Mouse (Mus musculus) heart, embryonic 13.5 days (tissue): ENCODE data around the gene Nufip1. TPM values are rescaled to one million over a fixed set of nuclear protein-coding genes. Genes with fewer than 3 reads are reported as not detected.

Experiments
- ATAC-seq: fragments of 200-750 bp; cut with Nextera tagmentation; 2 replicates; pipeline ENCODE4 v1.8.0; 2017; ENCODE audit warnings: moderate TSS enrichment; ENCODE audit not compliant: insufficient number of reproducible peaks, low FRiP score, low TSS enrichment; ENCODE audit errors: extremely low read depth
- H3K27ac ChIP-seq: fragments of 300-500 bp; sonication (generic); replicated peaks from 2 replicates; pipeline ENCODE4 v1.5.1; 2015; ENCODE audit warnings: moderate library complexity, mild to moderate bottlenecking, inconsistent platforms
- H3K27me3 ChIP-seq: fragments of 300-500 bp; sonication (generic); replicated peaks from 2 replicates; pipeline ENCODE4 v1.6.1; 2015; ENCODE audit warnings: mild to moderate bottlenecking, inconsistent platforms
- H3K36me3 ChIP-seq: fragments of 300-500 bp; sonication (generic); 2 replicates; pipeline ENCODE4 v1.6.1; 2015; ENCODE audit warnings: mild to moderate bottlenecking, inconsistent platforms
- H3K4me1 ChIP-seq: fragments of 300-500 bp; sonication (generic); 2 replicates; pipeline ENCODE4 v1.6.1; 2015; ENCODE audit warnings: inconsistent platforms
- H3K4me2 ChIP-seq: fragments of 300-500 bp; sonication (generic); 2 replicates; pipeline ENCODE4 v1.6.1; 2015; ENCODE audit warnings: inconsistent platforms, mild to moderate bottlenecking, moderate library complexity
- H3K4me3 ChIP-seq: fragments of 300-500 bp; sonication (generic); 2 replicates; pipeline ENCODE4 v1.5.1; 2015; ENCODE audit warnings: moderate library complexity, mild to moderate bottlenecking, inconsistent platforms
- H3K9ac ChIP-seq: fragments of 300-500 bp; sonication (generic); 2 replicates; pipeline ENCODE4 v1.6.1; 2015; ENCODE audit warnings: inconsistent platforms, mild to moderate bottlenecking, moderate library complexity
- H3K9me3 ChIP-seq: fragments of 300-500 bp; sonication (generic); 2 replicates; pipeline ENCODE4 v1.6.1; 2016; ENCODE audit warnings: inconsistent platforms
- WGBS: fragments of 180-500 bp; shearing (Covaris S2); methylation state at CpG from one replicate; pipeline ENCODE4 v1.1.7; 2015; ENCODE audit warnings: mixed read lengths; 5-methylcytosine and 5-hydroxymethylcytosine counted together
- polyA plus RNA-seq: library from polyadenylated mRNA; unstranded; fragments of >200 nt; fragmentation: Nextera tagmentation; extraction: Ambion mirVana; gene quantifications from 2 replicates; pipeline ENCODE4 v1.2.1, GENCODE M21; 2015

Gene Nufip1
- polyA plus RNA-seq, 1 experiment from 2014 or later, result 9.7 TPM

GRCm38 (mm10) chr14:76185358-76185757 lies 74.7 kb downstream of the Nufip1 start:
- Histone ChIP-seq H3K36me3 (no peaks in the 10 kb centered on the region), H3K9me3 (no peaks in the 10 kb centered on the region), H3K27me3 (no peaks in the 10 kb centered on the region), H3K9ac (no peak overlapping the region), H3K27ac (no peak overlapping the region), H3K4me2 (no peak overlapping the region), H3K4me1 (peaks cover 11% of the 10 kb centered on the region), H3K4me3 (no peak overlapping the region)
- WGBS, result 74% methylated on average over 5 of the region's 5 CpGs
- no peak for ATAC-seq

- H3K9me3 ChIP-seq, result no peaks in the 10 kb centered on the region
- H3K9ac ChIP-seq, result no peak overlapping the region
- no peak overlapping the region for H3K4me2 ChIP-seq
- H3K27me3 ChIP-seq, result no peaks in the 10 kb centered on the region
- 71% methylated on average over 4 of the region's 4 CpGs for WGBS
- no peak overlapping the region for H3K27ac ChIP-seq
- H3K36me3 ChIP-seq, result no peaks in the 10 kb centered on the region
- H3K4me3 ChIP-seq, result no peak overlapping the region
- peaks cover 11% of the 10 kb centered on the region for H3K4me1 ChIP-seq
- ATAC-seq, result 0 out of 2 replicates have a peak, but pooled peaks have one; percentile 19
Observed at GRCm38 (mm10) chr14:76186299-76186698, 75.6 kb downstream of the Nufip1 start.

Other genes with a start within 250 kb of the Nufip1 start
- gene Kctd4, start 155.9 kb upstream of the Nufip1 start, polyA plus RNA-seq, result 0.18 and 0.25 TPM in 2 replicates
- gene Gtf2f2, start 100.0 kb upstream of the Nufip1 start, polyA plus RNA-seq, result 26.9 and 27.1 TPM in 2 replicates
- gene Gpalpp1, start 131 bp upstream of the Nufip1 start, polyA plus RNA-seq, result 8.8 and 9.5 TPM in 2 replicates